Mouse (Mus musculus) large intestine, adult 2 months (tissue): Measurements from ENCODE around the gene Naglu. TPM values are rescaled to one million over a fixed set of nuclear protein-coding genes. Genes with fewer than 3 reads are reported as not detected.

ENCODE experiments used
- DNase-seq: peaks from one replicate; pipeline ENCODE4 v3.0.0-alpha.2; 2012; ENCODE audit warnings: low read depth, low spot score
- WGBS: fragments of 180-500 bp; shearing (Covaris S2); methylation state at CpG from one replicate; pipeline ENCODE4 v1.1.7; 2018; 5-methylcytosine and 5-hydroxymethylcytosine counted together
- polyA plus RNA-seq: library from polyadenylated mRNA; depleted of rRNA; stranded (reverse); fragments of >200 nt; gene quantifications from 2 replicates; pipeline ENCODE4 v1.2.3, GENCODE M21; 2012

Naglu gene
- polyA plus RNA-seq, 1 experiment: 12.9 TPM

GRCm38 (mm10) chr11:101082208-101083082 lies 12.6 kb downstream of the Naglu start, which contains the start of gene Coasy:
Gene Coasy (plus strand): TSS chr11:101082565.
- no peak for DNase-seq
- under 1% methylated on average over 51 of the region's 51 CpGs for WGBS

- WGBS: 17% methylated on average over 19 of the region's 19 CpGs
- no peak for DNase-seq
Observed at GRCm38 (mm10) chr11:101083083-101083697, 13.4 kb downstream of the Naglu start.

- DNase-seq: no peak
- WGBS: 91% methylated on average over 14 of the region's 14 CpGs
Observed at GRCm38 (mm10) chr11:101084246-101084645, 14.4 kb downstream of the Naglu start.

GRCm38 (mm10) chr11:101084811-101085210 lies 15.0 kb downstream of the Naglu start:
- DNase-seq: no peak
- WGBS: 96% methylated on average over 12 of the region's 12 CpGs

- 90% methylated on average over 18 of the region's 18 CpGs for WGBS
- DNase-seq: no peak
Observed at GRCm38 (mm10) chr11:101085617-101086322, 16.0 kb downstream of the Naglu start.

- DNase-seq: no peak
- WGBS: 64% methylated on average over 6 of the region's 6 CpGs
Observed at GRCm38 (mm10) chr11:101086323-101086674, 16.5 kb downstream of the Naglu start.

GRCm38 (mm10) chr11:101086756-101087681 lies 17.2 kb downstream of the Naglu start, which contains the start of gene Mlx:
Gene Mlx (plus strand): TSS chr11:101087277.
- peak; percentile 92 for DNase-seq
- under 1% methylated on average over 52 of the region's 52 CpGs for WGBS

- 4% methylated on average over 8 of the region's 8 CpGs for WGBS
- DNase-seq: peak; percentile 91
Observed at GRCm38 (mm10) chr11:101087682-101088055, 17.9 kb downstream of the Naglu start.

GRCm38 (mm10) chr11:101089931-101090330 lies 20.1 kb downstream of the Naglu start:
- WGBS: 78% methylated on average over 1 of the region's 1 CpGs
- DNase-seq: no peak

GRCm38 (mm10) chr11:101094930-101095313 lies 25.1 kb downstream of the Naglu start:
- DNase-seq: no peak
- 2% methylated on average over 18 of the region's 18 CpGs for WGBS

- DNase-seq: no peak
- under 1% methylated on average over 43 of the region's 43 CpGs for WGBS
Observed at GRCm38 (mm10) chr11:101095314-101096024, 25.7 kb downstream of the Naglu start, which contains the start of gene Psmc3ip. Gene Psmc3ip (minus strand): TSS chr11:101095436.

- WGBS: 91% methylated on average over 8 of the region's 8 CpGs
- DNase-seq: no peak
Observed at GRCm38 (mm10) chr11:101098231-101098630, 28.4 kb downstream of the Naglu start.

GRCm38 (mm10) chr11:101103011-101103410 lies 33.2 kb downstream of the Naglu start:
- WGBS: 92% methylated on average over 5 of the region's 5 CpGs
- no peak for DNase-seq

- no peak for DNase-seq
- WGBS: 72% methylated on average over 4 of the region's 4 CpGs
Observed at GRCm38 (mm10) chr11:101109351-101109750, 39.5 kb downstream of the Naglu start.

- 22% methylated on average over 5 of the region's 5 CpGs for WGBS
- no peak for DNase-seq
Observed at GRCm38 (mm10) chr11:101110708-101111107, 40.9 kb downstream of the Naglu start.

GRCm38 (mm10) chr11:101111178-101111577 lies 41.4 kb downstream of the Naglu start:
- no peak for DNase-seq
- WGBS: 63% methylated on average over 4 of the region's 4 CpGs

- DNase-seq: no peak
- 94% methylated on average over 3 of the region's 3 CpGs for WGBS
Observed at GRCm38 (mm10) chr11:101112186-101112585, 42.4 kb downstream of the Naglu start.

- 30% methylated on average over 2 of the region's 2 CpGs for WGBS
- DNase-seq: no peak
Observed at GRCm38 (mm10) chr11:101115564-101115963, 45.8 kb downstream of the Naglu start.

- DNase-seq: no peak
- WGBS: 16% methylated on average over 4 of the region's 4 CpGs
Observed at GRCm38 (mm10) chr11:101118105-101118504, 48.3 kb downstream of the Naglu start.
